Mouse (Mus musculus): ENCODE measurements at regions not wholly inside any gene's neighbourhood (a gene's known extent, or its start where the extent isn't known, plus 50 kb on each side); places are given as distances from the start of the nearest gene placed in this dataset.

- Histone ChIP-seq H3K4me1 (no peaks in the 10 kb centered on the region), H3K9ac (replicated peaks) (no peak overlapping the region), H3K4me2 (replicated peaks) (no peak overlapping the region), H3K36me3 (no peaks in the 10 kb centered on the region), H3K27me3 (no peaks in the 10 kb centered on the region), H3K9me3 (no peaks in the 10 kb centered on the region), H3K4me3 (no peak overlapping the region), H3K27ac (replicated peaks) (no peak overlapping the region)
- WGBS: 90% methylated on average over 3 of the region's 3 CpGs
- no peak for ATAC-seq (ENCODE audit: low FRiP score, low read depth)
Observed at GRCm38 (mm10) chr3:159121626-159122025, 373.6 kb upstream of the Depdc1a start.

GRCm38 (mm10) chr3:159143867-159144266 lies 351.4 kb upstream of the Depdc1a start:
- Histone ChIP-seq H3K27ac (replicated peaks) (no peak overlapping the region), H3K4me1 (no peaks in the 10 kb centered on the region), H3K9ac (replicated peaks) (no peak overlapping the region), H3K4me3 (no peak overlapping the region), H3K4me2 (replicated peaks) (no peak overlapping the region), H3K27me3 (no peaks in the 10 kb centered on the region), H3K36me3 (no peaks in the 10 kb centered on the region), H3K9me3 (no peaks in the 10 kb centered on the region)
- WGBS: 42% methylated on average over 2 of the region's 2 CpGs
- peak; percentile 56; the same call in 1 of the 2 replicates for ATAC-seq (ENCODE audit: low FRiP score, low read depth)

- Histone ChIP-seq H3K36me3 (no peaks in the 10 kb centered on the region), H3K27ac (replicated peaks) (no peak overlapping the region), H3K9me3 (no peaks in the 10 kb centered on the region), H3K4me1 (no peaks in the 10 kb centered on the region), H3K9ac (replicated peaks) (no peak overlapping the region), H3K4me2 (replicated peaks) (no peak overlapping the region), H3K4me3 (no peak overlapping the region), H3K27me3 (no peaks in the 10 kb centered on the region)
- ATAC-seq (ENCODE audit: low FRiP score, low read depth): no peak
Observed at GRCm38 (mm10) chr3:159181504-159181903, 313.7 kb upstream of the Depdc1a start.

- ATAC-seq (ENCODE audit: low FRiP score, low read depth): no peak
Observed at GRCm38 (mm10) chr3:159193189-159193588, 302.0 kb upstream of the Depdc1a start.

More at GRCm38 (mm10) chr3:159193189-159193588, 302.0 kb upstream of the Depdc1a start:
- H3K4me3 ChIP-seq: no peak overlapping the region
- no peaks in the 10 kb centered on the region for H3K9me3 ChIP-seq
- no peak overlapping the region for H3K27ac ChIP-seq (replicated peaks)
- H3K9ac ChIP-seq (replicated peaks): no peak overlapping the region
- H3K4me1 ChIP-seq: no peaks in the 10 kb centered on the region
- H3K27me3 ChIP-seq: no peaks in the 10 kb centered on the region
- H3K4me2 ChIP-seq (replicated peaks): no peak overlapping the region
- no peaks in the 10 kb centered on the region for H3K36me3 ChIP-seq

All from midbrain, embryonic 12.5 days (tissue).